Mouse (Mus musculus): ENCODE results near the gene Mpig6b. TPM values are rescaled to one million over a fixed set of nuclear protein-coding genes. Genes with fewer than 3 reads are reported as not detected.

Gene Mpig6b
- polyA plus RNA-seq, 1 experiment from 2014 or later: 0.74 TPM

DNA sequence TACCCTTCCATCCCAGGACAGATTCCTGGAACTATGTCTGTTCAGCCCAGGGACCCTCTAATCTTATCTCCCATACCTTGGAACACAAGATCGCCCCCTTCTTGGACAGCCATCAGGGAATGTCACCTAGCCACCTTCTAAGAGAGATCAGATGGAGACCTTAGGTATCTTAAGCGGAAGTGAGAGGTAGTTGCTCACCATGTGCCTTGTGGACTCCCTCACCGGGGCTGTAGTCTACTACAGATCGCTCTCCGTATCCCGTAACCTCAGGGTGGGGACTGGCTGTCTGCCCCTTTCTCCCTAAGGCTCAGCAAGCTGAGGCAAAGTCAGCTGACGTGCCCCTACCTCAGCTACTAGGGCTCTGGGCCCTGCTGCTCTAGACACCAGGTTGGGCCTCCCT, 38.1 kb upstream of the Mpig6b start:
- Histone ChIP-seq H3K9me3 (replicated peaks; ENCODE audit: control insufficient read depth, low read length) (no peaks in the 10 kb centered on the region), H3K36me3 (replicated peaks; ENCODE audit: control insufficient read depth, insufficient read depth, low read depth, low read length) (peaks cover 4% of the 10 kb centered on the region; the same call in 1 of the 2 replicates), H3K4me1 (ENCODE audit: control insufficient read depth, insufficient read depth, low read length) (no peaks in the 10 kb centered on the region), H3K9ac (replicated peaks; ENCODE audit: low read length) (no peak overlapping the region), H3K4me2 (ENCODE audit: low read depth, low read length) (no peak overlapping the region), H3K27ac (replicated peaks; ENCODE audit: low read depth, low read length) (no peak overlapping the region), H3K27me3 (ENCODE audit: control insufficient read depth, insufficient read depth, low read length) (no peaks in the 10 kb centered on the region), H3K4me3 (ENCODE audit: low read depth, low read length) (no peak overlapping the region)
- DNase-seq (ENCODE audit: low spot score) (no peak), ATAC-seq (replicated peaks; ENCODE audit: insufficient number of reproducible peaks, low FRiP score, low TSS enrichment, low read depth) (no peak)
- WGBS: 91% methylated on average over 7 of the region's 7 CpGs

DNA sequence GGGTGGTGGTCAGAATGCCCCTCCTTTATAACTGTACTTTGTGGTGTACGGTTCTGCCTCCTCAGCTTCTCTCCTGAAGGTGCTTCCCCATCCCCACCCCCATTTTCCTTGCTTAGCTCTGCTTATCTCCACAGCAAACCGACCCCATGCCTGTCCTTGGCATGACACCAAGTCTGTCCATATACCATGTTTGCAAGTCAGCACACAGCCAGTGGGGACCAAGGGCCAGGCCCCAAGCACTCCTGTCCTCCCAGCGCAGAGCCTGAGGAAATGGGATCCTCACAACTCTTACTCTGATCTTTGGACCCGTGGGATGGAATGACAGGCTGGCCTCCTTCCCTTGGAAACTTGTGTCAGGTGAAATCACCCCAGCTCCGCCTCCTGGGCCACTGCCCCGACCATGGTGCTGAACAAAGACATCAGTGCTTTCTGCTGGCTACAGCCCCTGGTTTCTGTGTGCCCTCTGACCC, 37.3 kb upstream of the Mpig6b start:
- Histone ChIP-seq H3K27ac (replicated peaks; ENCODE audit: low read depth, low read length) (no peak overlapping the region), H3K27me3 (ENCODE audit: control insufficient read depth, insufficient read depth, low read length) (no peaks in the 10 kb centered on the region), H3K4me1 (ENCODE audit: control insufficient read depth, insufficient read depth, low read length) (no peaks in the 10 kb centered on the region), H3K4me3 (ENCODE audit: low read depth, low read length) (no peak overlapping the region), H3K36me3 (replicated peaks; ENCODE audit: control insufficient read depth, insufficient read depth, low read depth, low read length) (peaks cover 4% of the 10 kb centered on the region; the same call in 1 of the 2 replicates), H3K9ac (replicated peaks; ENCODE audit: low read length) (no peak overlapping the region), H3K9me3 (replicated peaks; ENCODE audit: control insufficient read depth, low read length) (no peaks in the 10 kb centered on the region), H3K4me2 (ENCODE audit: low read depth, low read length) (no peak overlapping the region)
- no peak for DNase-seq (ENCODE audit: low spot score)
- no peak for ATAC-seq (replicated peaks; ENCODE audit: insufficient number of reproducible peaks, low FRiP score, low TSS enrichment, low read depth)
- WGBS: 69% methylated on average over 6 of the region's 6 CpGs

DNA sequence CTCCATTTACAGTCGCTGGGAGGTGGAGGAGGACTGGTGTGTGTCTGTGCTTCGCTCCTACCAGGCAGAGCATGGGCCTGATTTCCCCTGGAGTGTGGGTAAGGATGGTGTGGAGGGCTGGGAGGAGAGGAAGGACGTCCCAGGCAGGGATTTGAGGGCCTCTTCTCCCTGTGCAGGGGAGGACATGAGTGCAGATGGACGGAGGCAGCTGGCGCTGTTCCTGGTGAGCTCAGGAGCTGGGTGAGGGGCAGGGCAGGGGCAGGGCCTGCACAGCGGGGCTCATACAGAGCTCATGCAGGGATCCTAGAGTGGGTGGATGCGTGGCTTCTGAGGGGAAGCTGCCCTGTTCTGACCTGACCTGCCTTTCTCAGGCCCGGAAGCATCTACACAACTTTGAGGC, 36.3 kb upstream of the Mpig6b start:
- H3K27ac ChIP-seq (replicated peaks; ENCODE audit: low read depth, low read length): no peak overlapping the region
- no peak overlapping the region for H3K4me3 ChIP-seq (ENCODE audit: low read depth, low read length)
- H3K36me3 ChIP-seq (replicated peaks; ENCODE audit: control insufficient read depth, insufficient read depth, low read depth, low read length): peaks cover 4% of the 10 kb centered on the region; the same call in 1 of the 2 replicates
- WGBS: 72% methylated on average over 8 of the region's 8 CpGs
- H3K9ac ChIP-seq (replicated peaks; ENCODE audit: low read length): no peak overlapping the region
- no peaks in the 10 kb centered on the region for H3K27me3 ChIP-seq (ENCODE audit: control insufficient read depth, insufficient read depth, low read length)
- no peak overlapping the region for H3K4me2 ChIP-seq (ENCODE audit: low read depth, low read length)
- no peak for DNase-seq (ENCODE audit: low spot score)
- no peaks in the 10 kb centered on the region for H3K4me1 ChIP-seq (ENCODE audit: control insufficient read depth, insufficient read depth, low read length)
- no peaks in the 10 kb centered on the region for H3K9me3 ChIP-seq (replicated peaks; ENCODE audit: control insufficient read depth, low read length)
- no peak for ATAC-seq (replicated peaks; ENCODE audit: insufficient number of reproducible peaks, low FRiP score, low TSS enrichment, low read depth)

DNA sequence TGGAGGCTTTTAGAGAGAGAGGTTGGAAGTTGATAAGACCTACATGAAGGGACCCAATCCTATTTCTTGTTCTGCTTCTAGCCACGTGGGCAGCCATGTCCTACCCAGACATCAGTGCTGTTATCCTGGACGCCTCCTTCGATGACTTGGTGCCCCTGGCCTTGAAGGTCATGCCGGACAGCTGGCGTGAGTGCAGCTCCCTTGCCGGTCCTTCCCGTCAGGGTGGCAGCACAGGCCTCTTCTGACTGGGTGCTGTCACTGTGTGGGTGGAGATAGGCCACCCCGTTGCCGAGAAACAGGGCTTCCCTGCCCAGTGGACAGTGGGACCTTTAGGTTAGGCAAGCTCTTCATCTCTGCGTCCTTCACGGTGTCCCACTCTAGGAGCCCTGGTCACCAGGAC, 35.2 kb upstream of the Mpig6b start:
- H3K4me1 ChIP-seq (ENCODE audit: control insufficient read depth, insufficient read depth, low read length): no peaks in the 10 kb centered on the region
- H3K36me3 ChIP-seq (replicated peaks; ENCODE audit: control insufficient read depth, insufficient read depth, low read depth, low read length): peaks cover 6% of the 10 kb centered on the region
- H3K9me3 ChIP-seq (replicated peaks; ENCODE audit: control insufficient read depth, low read length): no peaks in the 10 kb centered on the region
- DNase-seq (ENCODE audit: low spot score) (no peak), ATAC-seq (replicated peaks; ENCODE audit: insufficient number of reproducible peaks, low FRiP score, low TSS enrichment, low read depth) (no peak)
- H3K4me3 ChIP-seq (ENCODE audit: low read depth, low read length): no peak overlapping the region
- H3K4me2 ChIP-seq (ENCODE audit: low read depth, low read length): no peak overlapping the region
- 92% methylated on average over 11 of the region's 11 CpGs for WGBS
- no peak overlapping the region for H3K27ac ChIP-seq (replicated peaks; ENCODE audit: low read depth, low read length)
- no peaks in the 10 kb centered on the region for H3K27me3 ChIP-seq (ENCODE audit: control insufficient read depth, insufficient read depth, low read length)
- H3K9ac ChIP-seq (replicated peaks; ENCODE audit: low read length): no peak overlapping the region

DNA sequence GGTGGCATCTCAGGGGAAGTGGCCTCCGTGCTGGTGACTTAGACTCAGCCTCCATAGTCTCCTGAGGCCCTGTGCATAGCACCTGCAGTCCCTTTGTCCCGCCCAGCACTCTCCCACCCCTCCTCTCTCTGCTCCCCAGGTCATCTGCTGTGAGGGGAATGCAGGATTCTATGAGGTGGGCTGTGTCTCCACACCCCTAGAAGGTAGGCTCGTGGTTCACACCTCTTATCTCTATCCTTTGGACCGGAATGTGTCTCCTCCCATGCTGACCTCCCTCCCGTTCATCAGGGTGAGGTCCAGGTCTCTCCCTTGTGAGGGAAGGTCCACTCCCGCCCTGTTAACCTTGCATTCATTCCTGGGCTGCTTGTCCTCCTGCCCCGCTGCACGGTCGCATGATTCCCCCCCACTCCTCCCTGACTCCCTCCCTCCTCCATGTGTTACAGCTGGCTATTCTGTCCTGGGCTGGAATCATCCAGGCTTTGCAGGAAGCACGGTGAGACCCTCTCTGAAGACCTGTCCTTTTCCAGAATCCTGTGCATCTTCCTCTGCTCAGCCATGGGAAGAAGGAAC, 34.3 kb upstream of the Mpig6b start:
- Histone ChIP-seq H3K36me3 (replicated peaks; ENCODE audit: control insufficient read depth, insufficient read depth, low read depth, low read length) (peaks cover 6% of the 10 kb centered on the region), H3K4me1 (ENCODE audit: control insufficient read depth, insufficient read depth, low read length) (no peaks in the 10 kb centered on the region), H3K4me2 (ENCODE audit: low read depth, low read length) (no peak overlapping the region), H3K9me3 (replicated peaks; ENCODE audit: control insufficient read depth, low read length) (no peaks in the 10 kb centered on the region), H3K27me3 (ENCODE audit: control insufficient read depth, insufficient read depth, low read length) (no peaks in the 10 kb centered on the region), H3K4me3 (ENCODE audit: low read depth, low read length) (no peak overlapping the region), H3K9ac (replicated peaks; ENCODE audit: low read length) (no peak overlapping the region), H3K27ac (replicated peaks; ENCODE audit: low read depth, low read length) (no peak overlapping the region)
- DNase-seq (ENCODE audit: low spot score) (no peak), ATAC-seq (replicated peaks; ENCODE audit: insufficient number of reproducible peaks, low FRiP score, low TSS enrichment, low read depth) (no peak)
- WGBS: 85% methylated on average over 10 of the region's 10 CpGs

DNA sequence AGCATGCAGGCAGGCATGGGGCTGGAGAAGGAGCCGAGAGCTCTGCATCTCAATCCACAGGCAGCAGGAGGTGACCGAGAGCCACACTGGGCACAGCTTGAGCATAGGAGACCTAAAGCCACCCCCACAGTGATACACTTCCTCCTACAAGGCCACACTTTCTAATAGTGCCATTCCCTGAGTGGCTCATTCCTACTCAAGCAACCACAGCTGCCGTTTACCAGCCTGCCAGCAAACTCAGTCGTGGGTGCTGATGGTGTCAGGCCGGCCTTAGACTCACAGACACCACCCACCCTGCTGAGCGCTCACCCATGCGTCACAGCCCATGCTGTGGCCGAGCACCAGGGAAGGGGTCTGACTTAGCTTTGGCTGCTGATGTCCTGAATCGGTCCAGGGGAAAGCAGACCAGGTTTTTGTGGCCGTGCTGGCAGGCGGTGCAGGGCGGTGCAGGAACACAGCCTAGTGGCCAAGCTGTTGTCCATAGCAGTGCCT, 31.2 kb upstream of the Mpig6b start:
- no peak overlapping the region for H3K27ac ChIP-seq (replicated peaks; ENCODE audit: low read depth, low read length)
- H3K27me3 ChIP-seq (ENCODE audit: control insufficient read depth, insufficient read depth, low read length): no peaks in the 10 kb centered on the region
- H3K36me3 ChIP-seq (replicated peaks; ENCODE audit: control insufficient read depth, insufficient read depth, low read depth, low read length): peaks cover 9% of the 10 kb centered on the region
- DNase-seq (ENCODE audit: low spot score): no peak
- no peak overlapping the region for H3K4me2 ChIP-seq (ENCODE audit: low read depth, low read length)
- H3K4me3 ChIP-seq (ENCODE audit: low read depth, low read length): no peak overlapping the region
- H3K9ac ChIP-seq (replicated peaks; ENCODE audit: low read length): no peak overlapping the region
- no peak for ATAC-seq (replicated peaks; ENCODE audit: insufficient number of reproducible peaks, low FRiP score, low TSS enrichment, low read depth)
- H3K9me3 ChIP-seq (replicated peaks; ENCODE audit: control insufficient read depth, low read length): no peaks in the 10 kb centered on the region
- WGBS: 83% methylated on average over 12 of the region's 12 CpGs
- no peaks in the 10 kb centered on the region for H3K4me1 ChIP-seq (ENCODE audit: control insufficient read depth, insufficient read depth, low read length)

DNA sequence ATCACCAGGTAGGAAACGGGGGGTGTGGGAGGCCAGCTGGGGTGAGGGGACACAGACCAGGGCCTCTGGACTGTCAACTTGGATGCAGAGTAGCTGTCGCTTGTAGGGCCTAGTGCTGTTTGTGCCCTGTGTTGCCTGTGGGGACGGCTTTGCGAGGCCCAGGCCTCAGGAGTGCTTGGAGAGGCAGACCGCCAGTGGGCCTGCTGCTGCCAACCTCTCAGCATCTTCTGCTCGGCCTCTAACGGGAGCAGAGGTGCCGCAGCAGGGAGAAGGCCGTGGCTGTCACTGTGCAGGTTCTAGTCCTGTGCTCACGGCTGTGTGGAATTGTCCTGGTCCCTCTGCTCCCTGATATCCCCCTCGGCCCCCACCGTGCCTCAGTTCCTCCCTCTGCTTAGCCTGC, 30.6 kb upstream of the Mpig6b start:
- no peak overlapping the region for H3K4me3 ChIP-seq (ENCODE audit: low read depth, low read length)
- no peaks in the 10 kb centered on the region for H3K4me1 ChIP-seq (ENCODE audit: control insufficient read depth, insufficient read depth, low read length)
- peaks cover 9% of the 10 kb centered on the region for H3K36me3 ChIP-seq (replicated peaks; ENCODE audit: control insufficient read depth, insufficient read depth, low read depth, low read length)
- no peaks in the 10 kb centered on the region for H3K9me3 ChIP-seq (replicated peaks; ENCODE audit: control insufficient read depth, low read length)
- ATAC-seq (replicated peaks; ENCODE audit: insufficient number of reproducible peaks, low FRiP score, low TSS enrichment, low read depth) (no peak), DNase-seq (ENCODE audit: low spot score) (no peak)
- no peak overlapping the region for H3K27ac ChIP-seq (replicated peaks; ENCODE audit: low read depth, low read length)
- H3K9ac ChIP-seq (replicated peaks; ENCODE audit: low read length): no peak overlapping the region
- H3K4me2 ChIP-seq (ENCODE audit: low read depth, low read length): no peak overlapping the region
- H3K27me3 ChIP-seq (ENCODE audit: control insufficient read depth, insufficient read depth, low read length): no peaks in the 10 kb centered on the region
- 86% methylated on average over 12 of the region's 12 CpGs for WGBS

DNA sequence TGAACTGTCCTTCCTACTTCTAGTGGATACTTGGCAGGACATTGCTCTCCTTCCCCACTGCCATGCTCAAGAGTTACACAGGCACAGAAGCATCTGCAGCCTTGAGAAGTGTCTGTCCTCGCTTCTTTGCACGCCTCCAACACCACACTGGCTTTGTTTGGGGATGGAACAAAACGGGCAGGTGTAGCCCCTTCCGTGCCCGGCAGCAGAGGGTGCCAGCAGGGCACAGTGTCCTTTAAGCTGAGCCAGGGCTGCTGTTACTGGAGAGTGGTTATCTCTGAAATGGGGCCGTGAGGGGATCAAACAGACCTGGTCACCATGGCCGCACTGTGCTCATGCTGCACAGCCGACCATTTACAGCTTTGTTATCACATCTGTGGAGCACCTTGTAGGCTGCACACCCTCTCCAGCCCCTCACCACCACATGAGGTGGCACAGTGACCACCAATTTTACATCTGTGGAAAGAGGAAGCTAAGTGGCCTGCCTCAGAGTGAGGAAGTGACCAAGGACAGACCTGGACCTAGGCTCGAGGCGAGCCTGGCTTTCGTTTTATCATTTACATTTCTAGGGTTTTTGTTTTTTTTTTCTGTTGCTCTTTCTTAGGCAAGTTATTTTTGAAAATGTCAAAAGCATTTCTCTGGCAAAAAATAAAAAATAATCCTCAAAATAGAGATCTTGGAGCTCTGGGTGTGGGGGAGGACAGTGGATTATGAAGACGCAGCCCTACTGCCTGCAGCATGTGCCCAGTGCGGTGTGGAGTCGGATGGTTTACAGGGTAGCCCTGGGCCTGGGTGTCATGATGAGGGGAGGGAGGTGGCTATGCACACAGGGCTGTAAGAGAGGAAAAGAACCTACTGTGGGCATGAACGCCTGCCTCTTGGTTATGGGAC, 28.7 kb upstream of the Mpig6b start:
- Histone ChIP-seq H3K9me3 (replicated peaks; ENCODE audit: control insufficient read depth, low read length) (no peaks in the 10 kb centered on the region), H3K27ac (replicated peaks; ENCODE audit: low read depth, low read length) (no peak overlapping the region), H3K27me3 (ENCODE audit: control insufficient read depth, insufficient read depth, low read length) (no peaks in the 10 kb centered on the region), H3K4me1 (ENCODE audit: control insufficient read depth, insufficient read depth, low read length) (peaks cover 3% of the 10 kb centered on the region), H3K36me3 (replicated peaks; ENCODE audit: control insufficient read depth, insufficient read depth, low read depth, low read length) (peaks cover 7% of the 10 kb centered on the region), H3K9ac (replicated peaks; ENCODE audit: low read length) (no peak overlapping the region), H3K4me2 (ENCODE audit: low read depth, low read length) (no peak overlapping the region), H3K4me3 (ENCODE audit: low read depth, low read length) (no peak overlapping the region)
- WGBS: 93% methylated on average over 15 of the region's 15 CpGs
- DNase-seq (ENCODE audit: low spot score) (no peak), ATAC-seq (replicated peaks; ENCODE audit: insufficient number of reproducible peaks, low FRiP score, low TSS enrichment, low read depth) (no peak)

All from embryonic facial prominence, embryonic 11.5 days (tissue).